Mouse (Mus musculus) kidney, postnatal 0 days (tissue): Measurements from ENCODE around the gene Dnajc16. TPM values are rescaled to one million over a fixed set of nuclear protein-coding genes. Genes with fewer than 3 reads are reported as not detected.
"Not testable (repeated sequence)": the region's sequence is repeated elsewhere in the genome, so short reads cannot be mapped to it uniquely, and the experiment has no call there.

Experiments used
- ATAC-seq: fragments of 200-750 bp; cut with Nextera tagmentation; replicated peaks from 2 replicates; pipeline ENCODE4 v1.8.0; 2017; ENCODE audit warnings: low read depth, moderate number of reproducible peaks, moderate TSS enrichment, moderate library complexity; ENCODE audit not compliant: low FRiP score
- DNase-seq: peaks from one replicate; pipeline ENCODE4 v3.0.0-alpha.2; 2016; ENCODE audit warnings: low spot score
- H3K27ac ChIP-seq: fragments of 300-500 bp; sonication (generic); 2 replicates; pipeline ENCODE4 v1.5.1; 2014; ENCODE audit warnings: mild to moderate bottlenecking
- H3K27me3 ChIP-seq: fragments of 300-500 bp; sonication (generic); 2 replicates; pipeline ENCODE4 v1.6.1; 2014; ENCODE audit warnings: low read length, mixed read lengths; ENCODE audit not compliant: insufficient read depth
- H3K36me3 ChIP-seq: fragments of 300-500 bp; sonication (generic); 2 replicates; pipeline ENCODE4 v1.6.1; 2014; ENCODE audit warnings: low read length, mixed read lengths; ENCODE audit not compliant: insufficient read depth
- H3K4me1 ChIP-seq: fragments of 300-500 bp; sonication (generic); replicated peaks from 2 replicates; pipeline ENCODE4 v1.6.1; 2014; ENCODE audit warnings: antibody characterized with exemption, low read length, mixed read lengths; ENCODE audit not compliant: insufficient read depth
- H3K4me2 ChIP-seq: fragments of 300-500 bp; sonication (generic); 2 replicates; pipeline ENCODE4 v1.6.1; 2014; ENCODE audit warnings: mild to moderate bottlenecking, low read length, moderate library complexity, mixed read lengths
- H3K4me3 ChIP-seq: fragments of 300-500 bp; sonication (generic); replicated peaks from 2 replicates; pipeline ENCODE4 v1.5.1; 2014; ENCODE audit warnings: low read depth, low read length
- H3K9ac ChIP-seq: fragments of 300-500 bp; sonication (generic); 2 replicates; pipeline ENCODE4 v1.6.1; 2014; ENCODE audit warnings: low read depth, low read length
- H3K9me3 ChIP-seq: fragments of 300-500 bp; sonication (generic); replicated peaks from 2 replicates; pipeline ENCODE4 v1.6.1; 2016; ENCODE audit warnings: low read length, inconsistent platforms, mixed read lengths
- CTCF ChIP-seq: IDR thresholded peaks from 2 replicates; pipeline ENCODE4 v1.5.1; 2016; ENCODE audit warnings: antibody characterized with exemption, low read depth, mild to moderate bottlenecking, moderate library complexity
- WGBS: fragments of 180-500 bp; shearing (Covaris S2); extraction: QIAGEN DNeasy Blood & Tissue Kit; methylation state at CpG from one replicate; pipeline ENCODE4 v1.1.7; 2014; 5-methylcytosine and 5-hydroxymethylcytosine counted together
- polyA plus RNA-seq: library from polyadenylated mRNA; unstranded; fragments of >200 nt; fragmentation: Nextera tagmentation; extraction: Ambion mirVana; gene quantifications from 2 replicates; pipeline ENCODE4 v1.2.1, GENCODE M21; 2015

Dnajc16 gene
- polyA plus RNA-seq, 1 experiment from 2014 or later: 5.2 TPM

DNA sequence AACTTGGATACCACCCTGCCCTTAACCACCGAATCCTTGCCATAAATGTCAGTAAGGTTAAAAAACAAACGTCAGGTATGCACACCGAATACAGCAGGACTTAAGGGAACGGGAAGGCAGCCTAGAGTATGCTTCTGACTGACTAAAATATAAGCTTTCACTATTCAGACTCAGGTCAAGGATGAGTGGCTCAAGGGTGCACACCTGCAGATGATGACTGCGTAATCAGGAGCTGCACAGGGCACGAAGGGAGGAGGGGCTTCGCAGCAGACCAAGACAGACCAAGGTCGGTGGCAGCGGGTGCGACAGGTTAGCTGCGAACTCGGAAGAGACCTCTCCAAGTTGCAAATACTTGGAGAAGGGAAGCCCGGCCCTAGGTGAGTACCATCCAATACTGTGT, 4.6 kb downstream of the Dnajc16 start:
- no peak overlapping the region for H3K4me2 ChIP-seq
- no peak overlapping the region for H3K27ac ChIP-seq
- H3K36me3 ChIP-seq: peaks cover 30% of the 10 kb centered on the region
- H3K4me3 ChIP-seq: no peak overlapping the region
- WGBS: 78% methylated on average over 13 of the region's 13 CpGs
- H3K27me3 ChIP-seq: no peaks in the 10 kb centered on the region
- no peak overlapping the region for H3K9ac ChIP-seq
- TF ChIP-seq CTCF: no peak
- no peaks in the 10 kb centered on the region for H3K9me3 ChIP-seq
- no peak for DNase-seq
- no peak for ATAC-seq
- no peaks in the 10 kb centered on the region; the same call in 1 of the 2 replicates for H3K4me1 ChIP-seq

DNA sequence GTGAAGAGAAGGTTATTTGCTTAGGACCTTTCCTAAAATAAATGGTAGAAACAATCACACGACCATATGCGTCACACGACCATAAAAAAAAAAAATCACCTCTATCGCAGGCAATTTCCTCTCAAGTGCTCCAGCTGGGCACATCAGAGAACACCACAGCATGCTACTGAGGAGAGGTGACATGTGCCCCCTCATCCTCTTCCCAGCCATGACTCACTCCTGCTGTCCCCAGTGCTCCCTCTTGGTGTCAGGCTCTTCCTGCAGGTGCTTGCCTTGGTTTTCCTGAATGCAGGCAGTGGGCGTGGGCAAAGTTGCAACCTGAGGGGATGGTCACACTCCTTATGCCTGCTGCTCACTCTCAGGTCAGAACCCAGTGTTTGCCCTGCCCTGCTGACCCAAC, 5.9 kb downstream of the Dnajc16 start:
- no peaks in the 10 kb centered on the region for H3K9me3 ChIP-seq

DNA sequence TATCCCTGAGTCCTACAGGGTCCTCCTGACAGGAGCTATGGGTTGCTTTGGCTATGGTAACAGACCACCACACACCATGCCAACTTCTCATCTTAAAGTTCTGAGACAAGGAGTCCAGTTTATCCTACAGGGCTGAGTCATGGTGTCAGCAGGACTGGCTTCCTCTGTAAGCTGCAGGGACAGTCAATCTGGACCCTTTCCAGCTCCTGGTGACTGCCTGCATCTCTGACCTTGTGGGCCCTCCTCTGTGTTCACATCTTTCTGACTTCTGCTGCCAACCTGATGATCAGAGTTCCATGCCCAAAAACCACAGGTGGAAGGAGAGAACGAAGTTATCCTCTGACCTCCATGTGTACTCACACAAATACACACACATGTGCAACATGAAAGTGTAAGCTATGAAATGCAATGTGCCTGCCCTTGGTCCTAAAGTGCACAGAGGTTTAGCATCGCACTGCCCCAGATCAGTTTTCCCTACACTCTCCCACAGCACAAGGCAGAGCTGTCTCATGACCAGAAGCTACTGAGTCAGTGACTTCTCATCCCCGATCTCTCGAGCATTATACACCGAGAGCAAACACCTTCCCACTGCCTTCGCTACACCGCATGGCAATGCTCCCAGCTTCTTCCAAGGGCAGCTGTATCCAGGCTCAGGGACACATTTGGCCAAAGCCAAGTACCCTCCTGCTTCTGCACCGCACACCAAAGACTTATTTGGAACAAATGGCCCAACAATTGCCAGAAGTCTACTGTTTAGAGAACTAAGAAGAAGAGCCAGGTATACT, 9.3 kb downstream of the Dnajc16 start:
- no peak overlapping the region for H3K9ac ChIP-seq
- no peak for ATAC-seq
- H3K4me2 ChIP-seq: no peak overlapping the region
- no peak overlapping the region for H3K27ac ChIP-seq
- no peaks in the 10 kb centered on the region for H3K4me1 ChIP-seq
- H3K9me3 ChIP-seq: no peaks in the 10 kb centered on the region
- H3K27me3 ChIP-seq: no peaks in the 10 kb centered on the region
- no peak for DNase-seq
- no peak overlapping the region for H3K4me3 ChIP-seq
- no peak for TF ChIP-seq CTCF
- H3K36me3 ChIP-seq: peaks cover 44% of the 10 kb centered on the region
- WGBS: 91% methylated on average over 8 of the region's 8 CpGs

More for the DNA sequence above, 5.9 kb downstream of the Dnajc16 start:
- peak; percentile 20; the same call in 1 of the 2 replicates for TF ChIP-seq CTCF
- Histone ChIP-seq H3K4me3 (no peak overlapping the region), H3K36me3 (peaks cover 41% of the 10 kb centered on the region), H3K9ac (no peak overlapping the region), H3K27ac (no peak overlapping the region), H3K27me3 (no peaks in the 10 kb centered on the region), H3K4me2 (no peak overlapping the region), H3K4me1 (no peaks in the 10 kb centered on the region; the same call in 1 of the 2 replicates)
- ATAC-seq (no peak), DNase-seq (no peak)
- 76% methylated on average over 5 of the region's 5 CpGs for WGBS

DNA sequence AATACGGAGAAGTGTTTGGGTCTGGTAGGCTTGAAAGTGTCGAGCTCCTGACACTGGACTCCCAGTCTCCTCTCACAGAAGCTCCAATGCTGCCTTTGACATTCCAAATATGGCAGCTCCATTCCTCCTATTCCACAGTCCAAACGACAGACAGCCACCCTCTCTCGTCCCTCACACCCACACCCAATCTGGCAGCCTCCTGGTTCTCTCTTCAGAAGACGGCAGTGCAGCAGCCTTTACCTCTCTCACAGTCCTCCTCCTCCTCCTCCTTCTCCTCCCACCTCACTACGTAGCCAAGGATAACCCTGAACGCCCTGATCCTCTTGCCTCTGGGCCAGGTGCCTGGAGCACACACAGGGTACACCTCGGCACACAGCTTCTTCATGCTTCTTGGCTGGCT, 10.9 kb downstream of the Dnajc16 start:
- Histone ChIP-seq H3K9ac (no peak overlapping the region), H3K27ac (no peak overlapping the region), H3K27me3 (no peaks in the 10 kb centered on the region), H3K4me1 (no peaks in the 10 kb centered on the region), H3K4me2 (no peak overlapping the region), H3K36me3 (peaks cover 58% of the 10 kb centered on the region), H3K9me3 (no peaks in the 10 kb centered on the region), H3K4me3 (no peak overlapping the region)
- DNase-seq (no peak), ATAC-seq (no peak)
- WGBS: 87% methylated on average over 8 of the region's 8 CpGs
- no peak for TF ChIP-seq CTCF

DNA sequence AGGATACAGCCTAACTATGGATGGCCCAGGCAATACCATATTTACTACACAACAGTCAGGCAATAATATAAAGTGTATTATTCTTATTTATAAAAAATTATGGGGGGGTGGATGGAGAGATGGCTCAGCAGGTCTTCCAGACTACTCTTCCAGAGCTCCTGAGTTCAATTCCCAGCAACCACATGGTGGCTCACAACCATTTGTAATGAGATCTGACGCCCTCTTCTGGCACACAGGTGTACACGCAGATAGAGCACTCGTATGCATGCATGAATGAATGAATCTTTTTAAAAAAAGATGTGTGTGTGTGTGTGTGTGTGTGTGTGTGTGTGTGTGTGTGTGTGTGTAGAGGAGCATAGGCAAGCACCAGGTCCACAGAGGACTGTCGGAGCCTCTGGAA, 17.7 kb downstream of the Dnajc16 start:
- WGBS: 85% methylated on average over 4 of the region's 4 CpGs
- peaks cover 65% of the 10 kb centered on the region for H3K36me3 ChIP-seq

DNA sequence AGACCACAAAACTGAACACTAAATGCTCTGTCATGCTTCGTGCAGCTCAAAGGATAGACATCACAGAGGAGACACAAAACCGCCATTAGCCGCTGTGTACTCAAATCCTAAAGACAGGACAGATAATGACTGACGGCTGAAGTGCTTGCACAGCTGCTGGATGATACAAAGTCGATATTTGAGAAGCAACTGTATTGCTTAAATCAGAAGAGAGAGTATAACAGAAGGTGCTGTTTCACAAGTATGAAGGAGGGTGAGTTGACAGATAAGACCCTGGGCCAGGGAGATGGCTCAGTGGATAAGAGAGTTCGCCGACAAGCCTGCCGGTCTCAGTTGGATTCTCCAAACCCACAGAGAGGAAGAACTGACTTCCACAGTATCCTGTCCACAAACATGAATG, 18.9 kb downstream of the Dnajc16 start:
- WGBS: 92% methylated on average over 8 of the region's 8 CpGs

More for the DNA sequence above, 17.7 kb downstream of the Dnajc16 start:
- not testable (repeated sequence) for H3K4me1 ChIP-seq, DNase-seq, H3K4me3 ChIP-seq, H3K27ac ChIP-seq, H3K4me2 ChIP-seq, H3K27me3 ChIP-seq, H3K9me3 ChIP-seq, ATAC-seq, H3K9ac ChIP-seq
- 0 out of 2 replicates have a peak, but pooled peaks have one; percentile 20 for TF ChIP-seq CTCF

More for the DNA sequence above, 18.9 kb downstream of the Dnajc16 start:
- no peak overlapping the region for H3K4me3 ChIP-seq
- no peak for TF ChIP-seq CTCF
- DNase-seq (no peak), ATAC-seq (no peak)
- H3K36me3 ChIP-seq: peaks cover 72% of the 10 kb centered on the region
- no peaks in the 10 kb centered on the region for H3K9me3 ChIP-seq
- H3K4me2 ChIP-seq: no peak overlapping the region
- peaks cover 7% of the 10 kb centered on the region; the same call in 1 of the 2 replicates for H3K4me1 ChIP-seq
- H3K27ac ChIP-seq: no peak overlapping the region
- no peaks in the 10 kb centered on the region for H3K27me3 ChIP-seq
- no peak overlapping the region for H3K9ac ChIP-seq
